Mouse (Mus musculus) myocyte (in vitro differentiated cells): Measurements from ENCODE around the gene Gm10134. TPM values are rescaled to one million over a fixed set of nuclear protein-coding genes. Genes with fewer than 3 reads are reported as not detected.

Experiments used
- H3K27me3 ChIP-seq: one replicate; pipeline ENCODE4 v1.6.1; 2011; ENCODE audit not compliant: control insufficient read depth, insufficient read depth, insufficient read length
- H3K36me3 ChIP-seq: one replicate; pipeline ENCODE4 v1.6.1; 2011; ENCODE audit not compliant: control insufficient read depth, insufficient read depth
- H3K4me2 ChIP-seq: one replicate; pipeline ENCODE4 v1.6.1; 2011; ENCODE audit warnings: low read depth, control low read depth
- H3K4me3 ChIP-seq: one replicate; pipeline ENCODE4 v1.5.1; 2011; ENCODE audit warnings: mild to moderate bottlenecking, control low read depth, moderate library complexity
- H3K79me2 ChIP-seq: one replicate; pipeline ENCODE4 v1.6.1; 2011; ENCODE audit not compliant: control insufficient read depth, insufficient read depth
- H3ac ChIP-seq: one replicate; pipeline ENCODE4 v1.6.1; 2011; ENCODE audit not compliant: control insufficient read depth, insufficient read length
- CEBPB ChIP-seq: IDR thresholded peaks from 2 replicates; pipeline ENCODE4 v1.6.1; 2011; ENCODE audit warnings: mild to moderate bottlenecking, moderate library complexity; ENCODE audit not compliant: poor library complexity, insufficient read depth, severe bottlenecking
- E2F4 ChIP-seq: IDR thresholded peaks from one replicate; pipeline ENCODE4 v1.6.1; 2011; ENCODE audit warnings: mild to moderate bottlenecking, control low read depth, moderate library complexity; ENCODE audit not compliant: insufficient read depth
- MAX ChIP-seq: IDR thresholded peaks from one replicate; pipeline ENCODE4 v1.6.1; 2011; ENCODE audit warnings: low read depth, mild to moderate bottlenecking, control low read depth
- MYOD1 ChIP-seq, 3 experiments: IDR thresholded peaks; one replicate each; pipeline ENCODE4 v1.6.1; 2011; ENCODE audit warnings: control low read depth in 2 of 3, low read depth in 2 of 3, mild to moderate bottlenecking in 2 of 3, moderate library complexity in 1 of 3; ENCODE audit not compliant: insufficient read length in 2 of 3, control insufficient read depth in 1 of 3
- MYOG ChIP-seq, 3 experiments: IDR thresholded peaks; one replicate each; pipeline ENCODE4 v1.6.1; 2011; ENCODE audit warnings: control low read depth in 2 of 3, low read depth in 2 of 3, mild to moderate bottlenecking in 2 of 3; ENCODE audit not compliant: insufficient read length in 2 of 3, control insufficient read depth in 1 of 3, insufficient read depth in 1 of 3
- POLR2A ChIP-seq: IDR thresholded peaks from one replicate; pipeline ENCODE4 v1.6.1; 2011; ENCODE audit warnings: low read depth, mild to moderate bottlenecking, control low read depth, moderate library complexity; ENCODE audit not compliant: insufficient read length
- POLR2AphosphoS2 ChIP-seq: IDR thresholded peaks from one replicate; pipeline ENCODE4 v1.6.1; 2011; ENCODE audit warnings: low read depth, control low read depth; ENCODE audit not compliant: insufficient read length
- REST ChIP-seq: IDR thresholded peaks from one replicate; pipeline ENCODE4 v1.6.1; 2011; ENCODE audit warnings: mild to moderate bottlenecking, control low read depth, moderate library complexity; ENCODE audit not compliant: insufficient read depth, insufficient read length
- SRF ChIP-seq: IDR thresholded peaks from one replicate; pipeline ENCODE4 v1.6.1; 2011; ENCODE audit warnings: low read depth; ENCODE audit not compliant: control insufficient read depth, insufficient read length
- TCF12 ChIP-seq: IDR thresholded peaks from one replicate; pipeline ENCODE4 v1.6.1; 2011; ENCODE audit warnings: mild to moderate bottlenecking, control low read depth; ENCODE audit not compliant: poor library complexity, insufficient read depth, severe bottlenecking
- TCF3 ChIP-seq: IDR thresholded peaks from one replicate; pipeline ENCODE4 v1.6.1; 2011; ENCODE audit warnings: low read depth, control low read depth; ENCODE audit not compliant: insufficient read length
- USF1 ChIP-seq: IDR thresholded peaks from one replicate; pipeline ENCODE4 v1.6.1; 2011; ENCODE audit warnings: low read depth, mild to moderate bottlenecking, control low read depth, moderate library complexity
- polyA plus RNA-seq: library from polyadenylated mRNA; unstranded; fragments of >200 nt; fragmentation: generic; extraction: Trizol; gene quantifications from one replicate; pipeline ENCODE4 v1.2.1, GENCODE M21; 2012; ENCODE audit warnings: missing spikeins

Gm10134 gene
- polyA plus RNA-seq, 1 experiment: not detected

GRCm38 (mm10) chr2:28537995-28538816 lies 32.3 kb downstream of the Gm10134 start:
- Histone ChIP-seq H3K4me3 (no peak overlapping the region), H3K79me2 (no peaks in the 10 kb centered on the region), H3K36me3 (no peaks in the 10 kb centered on the region), H3ac (no peak overlapping the region), H3K4me2 (peak overlapping the region; percentile 73), H3K27me3 (no peaks in the 10 kb centered on the region)
- TF ChIP-seq MYOD1 (IDR thresholded peaks at IDR 0.05; ENCODE audit: control insufficient read depth in 1 of 3, insufficient read length in 2 of 3, low read depth in 2 of 3): peak in 2 of 3 experiments; percentile 46 to 74
- TF ChIP-seq MYOG (IDR thresholded peaks at IDR 0.05; ENCODE audit: control insufficient read depth in 1 of 3, insufficient read depth in 1 of 3, insufficient read length in 2 of 3, low read depth in 2 of 3): peak in 2 of 3 experiments; percentile 23 to 65
- no peak for TF ChIP-seq REST
- TF ChIP-seq MAX: no peak
- TF ChIP-seq E2F4: no peak
- TF ChIP-seq CEBPB: no peak

GRCm38 (mm10) chr2:28538817-28539128 lies 32.9 kb downstream of the Gm10134 start:
- H3K36me3 ChIP-seq: no peaks in the 10 kb centered on the region
- H3K27me3 ChIP-seq: no peaks in the 10 kb centered on the region
- TF ChIP-seq REST (no peak), E2F4 (no peak), TCF12 (no peak), MAX (no peak), MYOG (IDR thresholded peaks at IDR 0.05; ENCODE audit: control insufficient read depth in 1 of 3, insufficient read depth in 1 of 3, insufficient read length in 2 of 3, low read depth in 2 of 3) (peak in 1 of 3 experiments; percentile 55), TCF3 (no peak), MYOD1 (IDR thresholded peaks at IDR 0.05; ENCODE audit: control insufficient read depth in 1 of 3, insufficient read length in 2 of 3, low read depth in 2 of 3) (peak in 2 of 3 experiments; percentile 36 to 79), CEBPB (no peak), POLR2A (no peak), POLR2AphosphoS2 (no peak), SRF (no peak), USF1 (no peak)
- H3ac ChIP-seq: no peak overlapping the region
- no peaks in the 10 kb centered on the region for H3K79me2 ChIP-seq
- peak overlapping the region; percentile 73 for H3K4me2 ChIP-seq
- H3K4me3 ChIP-seq: no peak overlapping the region

DNA sequence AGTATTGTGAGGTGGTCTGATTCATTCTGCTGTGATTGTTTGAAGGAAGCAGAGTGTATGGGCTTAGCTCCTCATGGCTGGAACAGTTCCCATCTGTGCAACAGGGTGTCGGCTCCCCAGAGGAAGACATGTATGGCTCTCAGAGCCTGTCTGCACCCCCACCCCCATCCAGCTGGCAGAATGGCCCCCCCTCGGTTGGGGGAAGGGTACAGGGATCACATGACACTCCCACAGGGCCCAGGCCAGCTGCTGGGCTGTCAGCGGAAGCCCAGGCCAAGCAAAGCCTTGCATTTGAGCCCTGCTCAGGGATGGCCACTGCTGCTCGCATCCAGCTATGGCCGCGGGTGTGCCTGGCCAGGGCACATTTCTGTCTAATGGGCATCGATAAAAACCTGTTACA lies 33.3 kb downstream of the Gm10134 start:
- H3K27me3 ChIP-seq: no peaks in the 10 kb centered on the region
- H3ac ChIP-seq: no peak overlapping the region
- peak overlapping the region; percentile 73 for H3K4me2 ChIP-seq
- TF ChIP-seq TCF3: peak; percentile 66
- peak; percentile 96 for TF ChIP-seq TCF12
- no peak for TF ChIP-seq E2F4
- peak; percentile 66 for TF ChIP-seq POLR2A
- TF ChIP-seq CEBPB: no peak
- peak; percentile 77 to 99 (median 97) for TF ChIP-seq MYOG (IDR thresholded peaks at IDR 0.05; ENCODE audit: control insufficient read depth in 1 of 3, insufficient read depth in 1 of 3, insufficient read length in 2 of 3, low read depth in 2 of 3)
- TF ChIP-seq POLR2AphosphoS2: peak; percentile 64
- TF ChIP-seq MAX: no peak
- peak; percentile 83 for TF ChIP-seq SRF
- peak; percentile 91 for TF ChIP-seq USF1
- TF ChIP-seq MYOD1 (IDR thresholded peaks at IDR 0.05; ENCODE audit: control insufficient read depth in 1 of 3, insufficient read length in 2 of 3, low read depth in 2 of 3): peak; percentile 42 to 98 (median 95)
- TF ChIP-seq REST: no peak
- no peak overlapping the region for H3K4me3 ChIP-seq
- no peaks in the 10 kb centered on the region for H3K36me3 ChIP-seq
- H3K79me2 ChIP-seq: no peaks in the 10 kb centered on the region

DNA sequence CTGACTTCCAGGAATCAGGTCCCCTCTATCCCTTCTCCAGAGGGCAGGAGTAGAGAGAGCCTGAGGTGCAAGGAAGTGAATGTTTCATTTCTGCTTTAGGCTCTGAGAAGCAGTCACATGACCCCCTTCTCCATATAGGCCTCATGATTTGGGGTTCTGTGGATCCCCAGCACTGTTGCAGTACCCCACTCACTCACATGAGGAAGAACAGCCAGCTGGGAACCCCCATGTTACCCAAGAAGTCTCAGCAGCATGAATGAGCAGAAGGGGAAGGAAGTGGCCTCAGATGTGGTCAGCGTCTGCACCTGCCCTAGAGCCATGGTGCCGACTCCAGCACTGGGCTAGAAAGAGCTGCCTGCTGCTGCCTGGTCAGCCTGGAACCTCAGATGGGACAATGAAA lies 34.1 kb downstream of the Gm10134 start:
- Histone ChIP-seq H3K27me3 (no peaks in the 10 kb centered on the region), H3K79me2 (no peaks in the 10 kb centered on the region), H3K4me3 (no peak overlapping the region), H3K36me3 (no peaks in the 10 kb centered on the region), H3K4me2 (peak overlapping the region; percentile 73), H3ac (no peak overlapping the region)
- no peak for TF ChIP-seq TCF12
- no peak for TF ChIP-seq CEBPB
- peak; percentile 53 for TF ChIP-seq USF1
- peak in 2 of 3 experiments; percentile 10 to 72 for TF ChIP-seq MYOG (IDR thresholded peaks at IDR 0.05; ENCODE audit: control insufficient read depth in 1 of 3, insufficient read depth in 1 of 3, insufficient read length in 2 of 3, low read depth in 2 of 3)
- peak in 2 of 3 experiments; percentile 34 to 61 for TF ChIP-seq MYOD1 (IDR thresholded peaks at IDR 0.05; ENCODE audit: control insufficient read depth in 1 of 3, insufficient read length in 2 of 3, low read depth in 2 of 3)
